Mouse (Mus musculus) embryonic stem cell, embryonic (primary cell): ENCODE results near the gene Ddit4.

ENCODE experiments used
- CTCF ChIA-PET, 4 experiments: fragments of 300-600 bp in 2 of 4; fragments of 350-600 bp in 2 of 4; sonication (Branson Sonifier 250); formaldehyde crosslinking; loops; one replicate each; lab custom pipeline; 2022; ENCODE audit warnings: inconsistent platforms in 2 of 4; lab: Charles Lee
- POLR2A ChIA-PET, 4 experiments: fragments of 300-600 bp in 2 of 4; fragments of 350-600 bp in 2 of 4; sonication (Branson Sonifier 250); formaldehyde crosslinking; loops; one replicate each; lab custom pipeline; 2022; ENCODE audit warnings: antibody characterized with exemption in 4 of 4, inconsistent platforms in 1 of 4; lab: Charles Lee

Ddit4 gene

GRCm38 (mm10) chr10:59924305-59924704 is 27.3 kb downstream of the Ddit4 start:
- ChIA-PET POLR2A (interaction anchor here in 3 of 4 experiments (0.7 to 2.8 kb wide), 9 partner anchors 9 to 103 kb away, joined by 3 to 14 read pairs (median 3); no protein-coding TSS in a partner anchor), CTCF (interaction anchor here in 2 of 4 experiments (0.5 to 0.9 kb wide), 4 partner anchors 16 to 199 kb away, joined by 3 to 4 read pairs (median 3); no protein-coding TSS in a partner anchor)

DNA sequence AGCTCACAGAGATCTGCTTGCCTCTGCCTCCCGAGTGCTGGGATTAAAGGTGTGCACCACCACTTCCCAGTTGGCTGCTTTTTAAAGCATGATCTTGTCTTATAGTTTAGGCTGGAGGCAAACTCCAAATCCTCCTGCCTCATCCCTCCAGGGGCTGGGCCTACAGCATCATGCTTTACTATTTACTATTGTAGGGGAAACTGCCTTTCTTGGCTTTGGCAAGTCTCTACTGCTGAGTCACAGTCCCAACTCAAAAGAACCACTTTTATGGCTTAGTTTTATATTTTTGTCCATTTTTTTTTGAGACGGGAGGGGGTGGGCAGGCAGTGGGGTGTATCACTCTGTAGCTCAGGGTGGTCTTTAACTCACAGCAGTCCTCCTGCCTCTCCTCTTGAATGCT is 28.1 kb downstream of the Ddit4 start:
- CTCF ChIA-PET, result interaction anchor here in 2 of 4 experiments (0.5 to 0.7 kb wide), 3 partner anchors 15 to 122 kb away, joined by 3 to 4 read pairs (median 3); no protein-coding TSS in a partner anchor

GRCm38 (mm10) chr10:59920810-59921681 is 30.6 kb downstream of the Ddit4 start:
- ChIA-PET CTCF (interaction anchor here (0.5 to 1.6 kb wide), 11 partner anchors 9 to 30 kb away, joined by 3 to 11 read pairs (median 3); no protein-coding TSS in a partner anchor), POLR2A (interaction anchor here in 3 of 4 experiments (0.6 to 7.6 kb wide), 30 partner anchors 9 to 598 kb away, joined by 3 to 79 read pairs (median 5); partner anchors contain the start of genes Ddit4 (in 3 of the 3), Anapc16 (in 1 of the 3), Ascc1 (in 1 of the 3) and P4ha1 (in 1 of the 3))

More for the DNA sequence above, 28.1 kb downstream of the Ddit4 start:
- POLR2A ChIA-PET, result interaction anchor here in 3 of 4 experiments (0.7 to 1.7 kb wide), 3 partner anchors 21 to 104 kb away, joined by 3 to 4 read pairs (median 4); no protein-coding TSS in a partner anchor

- CTCF ChIA-PET, result interaction anchor here in 2 of 4 experiments (0.9 to 1.6 kb wide), 5 partner anchors 10 to 30 kb away, joined by 3 to 6 read pairs (median 4); no protein-coding TSS in a partner anchor
- POLR2A ChIA-PET, result interaction anchor here in 3 of 4 experiments (0.6 to 7.6 kb wide), 17 partner anchors 9 to 45 kb away, joined by 3 to 79 read pairs (median 6); partner anchors contain the start of gene Ddit4 (in 2 of the 3)
Observed at GRCm38 (mm10) chr10:59920485-59920809, 31.2 kb downstream of the Ddit4 start.

GRCm38 (mm10) chr10:59919494-59920181 is 32.0 kb downstream of the Ddit4 start:
- ChIA-PET POLR2A (interaction anchor here in 3 of 4 experiments (0.7 to 7.6 kb wide), 15 partner anchors 8 to 1323 kb away, joined by 3 to 79 read pairs (median 5); partner anchors contain the start of gene Ddit4 (in 1 of the 3)), CTCF (interaction anchor here (0.6 to 1.8 kb wide), 4 partner anchors 25 to 330 kb away, joined by 5 to 6 read pairs (median 6); no protein-coding TSS in a partner anchor)

GRCm38 (mm10) chr10:59918111-59918510 is 33.5 kb downstream of the Ddit4 start:
- POLR2A ChIA-PET, result interaction anchor here in 2 of 4 experiments (1.3 to 7.6 kb wide), 2 partner anchors 10 to 392 kb away, joined by 3 to 79 read pairs; no protein-coding TSS in a partner anchor
- CTCF ChIA-PET, result interaction anchor here in 1 of 4 experiments (2.3 kb wide), 1 partner anchor 23 kb away, joined by 8 read pairs; no protein-coding TSS in a partner anchor

- ChIA-PET CTCF (interaction anchor here (0.5 to 2.3 kb wide), 9 partner anchors 9 to 277 kb away, joined by 3 to 8 read pairs (median 4); no protein-coding TSS in a partner anchor), POLR2A (interaction anchor here (0.6 to 7.6 kb wide), 32 partner anchors 8 to 341 kb away, joined by 3 to 79 read pairs (median 4); partner anchors contain the start of genes Ddit4 (in 3 of the 4), Anapc16 (in 1 of the 4) and Ascc1 (in 1 of the 4))
Observed at GRCm38 (mm10) chr10:59916649-59917048, 35.0 kb downstream of the Ddit4 start.

DNA sequence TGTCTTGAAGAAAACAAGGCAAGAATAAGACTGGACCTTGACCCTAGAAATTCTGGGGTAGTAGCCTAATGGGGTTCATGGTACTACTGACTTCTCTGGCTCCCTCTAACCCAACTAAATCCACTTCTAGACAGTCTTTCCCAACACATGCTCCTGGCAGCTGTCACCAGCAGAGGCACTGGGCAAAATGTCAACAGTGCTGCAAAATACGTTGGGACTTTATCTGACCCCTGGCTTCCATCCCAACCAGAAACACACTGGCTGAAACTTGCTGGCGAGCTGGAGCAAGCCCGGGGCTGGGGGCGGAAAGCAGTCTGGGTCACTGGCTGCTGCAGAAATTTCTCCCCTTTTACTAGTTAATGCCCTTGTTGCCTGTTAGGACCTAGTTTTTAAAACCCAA is 35.5 kb downstream of the Ddit4 start:
- POLR2A ChIA-PET, result interaction anchor here (0.6 to 7.6 kb wide), 31 partner anchors 8 to 341 kb away, joined by 3 to 79 read pairs (median 5); partner anchors contain the start of genes Ddit4 (in 3 of the 4), Anapc16 (in 2 of the 4) and Ascc1 (in 2 of the 4)

DNA sequence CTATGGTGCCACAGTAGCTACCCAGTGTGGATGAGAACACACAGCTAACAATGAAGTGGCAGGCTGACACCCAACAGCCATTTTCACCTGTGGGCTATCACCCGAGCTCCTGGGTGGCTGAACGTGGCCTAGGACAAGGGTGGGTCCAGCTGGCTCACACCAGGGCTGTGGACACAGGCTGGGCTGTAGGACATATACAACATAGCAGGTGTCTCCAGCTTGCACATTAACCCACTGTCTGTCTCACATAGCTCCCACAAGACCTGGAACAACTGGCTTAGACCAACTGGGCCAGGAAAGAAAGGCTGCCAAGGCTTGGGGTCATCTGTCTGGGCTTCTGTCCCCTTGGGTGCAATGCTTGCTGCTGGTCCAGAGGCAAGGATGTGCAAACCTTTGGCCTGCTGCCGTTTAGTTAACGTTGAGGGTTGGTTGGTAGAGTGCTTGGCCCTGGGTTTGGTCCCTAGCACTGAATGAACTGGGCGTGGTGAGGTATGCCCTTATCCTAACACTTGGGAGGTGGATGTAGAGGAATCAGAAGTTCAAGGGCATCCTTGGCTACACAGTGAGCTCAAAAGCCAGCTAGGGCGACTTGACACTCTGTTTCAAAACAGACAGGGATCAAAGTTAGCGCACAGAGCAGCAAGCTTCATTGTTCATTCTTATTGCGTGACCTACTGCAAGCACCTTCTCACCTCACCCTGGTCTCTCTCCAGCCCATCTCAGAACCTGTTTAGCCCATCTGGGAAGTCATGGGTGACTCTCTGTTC is 36.3 kb downstream of the Ddit4 start:
- ChIA-PET POLR2A (interaction anchor here in 3 of 4 experiments (0.6 to 7.6 kb wide), 22 partner anchors 7 to 88 kb away, joined by 3 to 79 read pairs (median 5); partner anchors contain the start of genes Anapc16 (in 2 of the 3), Ascc1 (in 2 of the 3) and Ddit4 (in 2 of the 3)), CTCF (interaction anchor here in 2 of 4 experiments (1.0 to 1.1 kb wide), 2 partner anchors 20 to 35 kb away, joined by 3 to 4 read pairs; no protein-coding TSS in a partner anchor)

More for the DNA sequence above, 35.5 kb downstream of the Ddit4 start:
- CTCF ChIA-PET, result interaction anchor here in 3 of 4 experiments (0.5 to 2.3 kb wide), 8 partner anchors 9 to 278 kb away, joined by 3 to 8 read pairs (median 4); no protein-coding TSS in a partner anchor

DNA sequence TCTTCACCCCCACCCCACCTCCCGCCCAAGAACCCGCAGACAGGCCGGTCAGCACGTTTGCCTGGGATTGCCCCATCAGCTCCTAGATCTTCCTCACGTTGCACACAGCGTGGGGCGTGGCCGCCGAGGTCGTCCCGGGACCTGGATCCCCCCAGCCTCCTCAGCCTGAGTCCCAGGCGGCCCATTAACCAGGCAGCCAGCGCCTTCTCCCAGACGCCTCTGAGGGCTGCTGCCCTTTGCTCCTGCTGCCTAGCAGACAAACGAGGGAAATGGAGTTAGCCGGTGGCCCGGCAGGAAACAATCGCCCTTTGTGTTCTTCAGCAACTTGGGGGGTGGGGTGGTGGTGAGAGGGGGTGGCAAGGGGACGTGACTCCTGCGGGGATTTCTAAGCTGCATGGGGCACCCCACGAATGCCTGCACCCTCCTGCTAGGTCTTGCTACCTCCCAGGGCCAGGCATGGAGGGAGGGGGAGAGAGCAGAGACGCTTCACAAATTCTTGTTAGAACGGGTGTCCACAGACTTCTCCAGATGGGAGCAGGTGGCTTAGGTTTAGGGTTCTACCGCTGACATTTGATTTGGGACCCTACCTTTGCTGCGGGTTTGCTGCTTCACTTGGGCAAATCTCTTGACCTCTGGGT is 40.0 kb downstream of the Ddit4 start:
- CTCF ChIA-PET, result interaction anchor here in 3 of 4 experiments (0.6 to 1.4 kb wide), 7 partner anchors 9 to 346 kb away, joined by 3 to 12 read pairs (median 4); no protein-coding TSS in a partner anchor
- POLR2A ChIA-PET, result interaction anchor here in 3 of 4 experiments (0.6 to 6.2 kb wide), 8 partner anchors 9 to 2000 kb away, joined by 3 to 117 read pairs (median 6); partner anchors contain the start of gene Ddit4 (in 1 of the 3)

- ChIA-PET CTCF (interaction anchor here in 2 of 4 experiments (0.7 to 1.4 kb wide), 5 partner anchors 10 to 347 kb away, joined by 3 to 12 read pairs (median 4); no protein-coding TSS in a partner anchor), POLR2A (interaction anchor here in 3 of 4 experiments (0.6 to 6.2 kb wide), 7 partner anchors 10 to 39 kb away, joined by 3 to 117 read pairs (median 10); partner anchors contain the start of gene Ddit4 (in 1 of the 3))
Observed at GRCm38 (mm10) chr10:59911091-59911490, 40.5 kb downstream of the Ddit4 start.

- CTCF ChIA-PET, result interaction anchor here (0.5 to 3.3 kb wide), 11 partner anchors 11 to 504 kb away, joined by 3 to 28 read pairs (median 5); no protein-coding TSS in a partner anchor
- POLR2A ChIA-PET, result interaction anchor here in 3 of 4 experiments (0.6 to 6.2 kb wide), 19 partner anchors 9 to 542 kb away, joined by 3 to 117 read pairs (median 4); partner anchors contain the start of genes Ddit4 (in 2 of the 3), Anapc16 (in 1 of the 3) and Ascc1 (in 1 of the 3)
Observed at GRCm38 (mm10) chr10:59909357-59909847, 42.2 kb downstream of the Ddit4 start.

DNA sequence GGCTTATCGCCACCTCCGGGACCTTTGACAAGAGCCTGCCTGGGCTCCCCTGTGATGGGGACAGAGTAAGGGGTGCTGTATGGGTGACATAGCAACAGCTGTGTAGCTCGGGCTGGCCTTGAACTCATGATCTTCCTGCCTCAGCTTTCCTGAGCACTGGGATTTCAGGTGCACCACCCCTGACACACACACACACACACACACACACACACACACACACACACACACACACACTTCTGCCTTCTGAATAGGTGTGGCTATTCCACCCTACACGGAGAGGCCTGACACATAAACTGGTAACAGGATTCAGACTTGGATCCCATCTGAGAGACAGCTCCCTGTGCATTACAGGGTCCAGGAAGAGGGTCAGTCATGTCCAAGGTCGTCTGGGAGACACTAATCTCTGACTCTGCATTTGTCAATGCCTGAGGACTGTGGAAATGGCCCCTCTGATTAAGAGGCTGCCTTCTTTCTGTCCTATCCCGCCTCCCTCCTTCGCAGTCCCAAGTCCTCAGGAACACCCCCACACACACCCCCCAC is 42.8 kb downstream of the Ddit4 start:
- POLR2A ChIA-PET, result interaction anchor here (0.6 to 6.2 kb wide), 29 partner anchors 8 to 686 kb away, joined by 3 to 117 read pairs (median 5); partner anchors contain the start of genes Anapc16 (in 2 of the 4), Ascc1 (in 2 of the 4) and Ddit4 (in 1 of the 4)
- CTCF ChIA-PET, result interaction anchor here (0.5 to 3.3 kb wide), 12 partner anchors 10 to 503 kb away, joined by 3 to 28 read pairs (median 4); no protein-coding TSS in a partner anchor

DNA sequence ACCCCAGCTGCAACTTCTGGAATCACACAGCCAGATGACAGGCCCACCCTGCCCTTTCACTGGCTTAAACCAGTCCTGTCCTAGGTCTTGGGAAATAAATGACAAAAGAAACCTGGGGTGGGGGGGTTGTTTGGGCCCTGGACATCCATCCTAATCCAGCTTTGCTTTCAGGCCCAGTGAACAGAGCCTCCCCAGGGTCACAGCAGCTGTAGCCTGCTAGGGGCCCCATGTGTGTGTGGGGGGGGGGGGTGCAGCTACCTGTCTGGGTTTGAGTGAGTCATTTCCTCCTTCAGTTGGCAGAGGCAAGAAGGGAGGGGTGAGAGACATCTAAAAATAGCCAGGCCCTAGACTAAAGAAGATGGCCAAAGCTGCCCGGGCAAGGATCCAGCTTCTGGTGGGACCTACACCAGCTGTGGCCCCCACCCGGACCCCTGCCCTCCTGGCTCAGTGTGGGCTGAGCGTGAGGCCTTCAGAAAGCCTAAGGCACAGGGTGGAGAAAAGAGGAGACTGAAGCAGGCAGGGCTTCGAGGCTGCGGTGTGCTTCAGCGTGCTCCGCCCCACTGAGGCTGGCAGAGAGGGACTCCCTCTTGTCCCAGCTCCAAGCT is 43.8 kb downstream of the Ddit4 start:
- ChIA-PET POLR2A (interaction anchor here (0.6 to 6.2 kb wide), 63 partner anchors 8 to 584 kb away, joined by 3 to 117 read pairs (median 4); partner anchors contain the start of genes Anapc16 (in 3 of the 4), Ascc1 (in 3 of the 4), Ddit4 (in 3 of the 4) and P4ha1 (in 2 of the 4)), CTCF (interaction anchor here (0.5 to 3.3 kb wide), 20 partner anchors 9 to 444 kb away, joined by 3 to 28 read pairs (median 4); partner anchors contain the start of genes Anapc16 (in 1 of the 4) and Ascc1 (in 1 of the 4))
